Mouse (Mus musculus) intestine, postnatal 0 days (tissue): ENCODE measurements around the gene Sdhaf2. TPM values are rescaled to one million over a fixed set of nuclear protein-coding genes. Genes with fewer than 3 reads are reported as not detected.

Experiments
- ATAC-seq: fragments of 200-750 bp; cut with Nextera tagmentation; 2 replicates; pipeline ENCODE4 v1.8.0; 2017; ENCODE audit warnings: mild to moderate bottlenecking, moderate TSS enrichment, moderate library complexity
- H3K27ac ChIP-seq: fragments of 300-500 bp; sonication (generic); 2 replicates; pipeline ENCODE4 v1.5.1; 2014; ENCODE audit warnings: mild to moderate bottlenecking, low read depth, low read length, moderate library complexity
- H3K27me3 ChIP-seq: fragments of 300-500 bp; sonication (generic); replicated peaks from 2 replicates; pipeline ENCODE4 v1.6.1; 2014; ENCODE audit warnings: low read length, mixed read lengths; ENCODE audit not compliant: control insufficient read depth, insufficient read depth
- H3K36me3 ChIP-seq: fragments of 300-500 bp; sonication (generic); 2 replicates; pipeline ENCODE4 v1.6.1; 2014; ENCODE audit warnings: mild to moderate bottlenecking, moderate library complexity; ENCODE audit not compliant: control insufficient read depth, insufficient read depth
- H3K4me1 ChIP-seq: fragments of 300-500 bp; sonication (generic); replicated peaks from 2 replicates; pipeline ENCODE4 v1.6.1; 2014; ENCODE audit warnings: antibody characterized with exemption, low read length, mixed read lengths; ENCODE audit not compliant: control insufficient read depth, insufficient read depth
- H3K4me2 ChIP-seq: fragments of 300-500 bp; sonication (generic); replicated peaks from 2 replicates; pipeline ENCODE4 v1.6.1; 2014; ENCODE audit warnings: low read depth, mild to moderate bottlenecking, moderate library complexity
- H3K4me3 ChIP-seq: fragments of 300-500 bp; sonication (generic); 2 replicates; pipeline ENCODE4 v1.5.1; 2014; ENCODE audit warnings: low read depth, low read length
- H3K9ac ChIP-seq: fragments of 300-500 bp; sonication (generic); 2 replicates; pipeline ENCODE4 v1.6.1; 2014; ENCODE audit warnings: mild to moderate bottlenecking, low read depth, low read length
- H3K9me3 ChIP-seq: fragments of 300-500 bp; sonication (generic); 2 replicates; pipeline ENCODE4 v1.6.1; 2016; ENCODE audit warnings: mixed run types; ENCODE audit not compliant: control insufficient read depth
- CTCF ChIP-seq: sonication (generic); IDR thresholded peaks from 2 replicates; pipeline ENCODE4 v1.5.1; 2016; ENCODE audit warnings: low read depth, mild to moderate bottlenecking, control low read depth, antibody characterized with exemption, moderate library complexity
- WGBS: fragments of 180-500 bp; shearing (Covaris S2); extraction: QIAGEN DNeasy Blood & Tissue Kit; methylation state at CpG from one replicate; pipeline ENCODE4 v1.1.7; 2014; 5-methylcytosine and 5-hydroxymethylcytosine counted together
- polyA plus RNA-seq: library from polyadenylated mRNA; unstranded; fragments of >200 nt; fragmentation: Nextera tagmentation; extraction: Ambion mirVana; gene quantifications from 2 replicates; pipeline ENCODE4 v1.2.1, GENCODE M21; 2015

Sdhaf2 gene
- polyA plus RNA-seq, result 42.5 and 46.3 TPM in 2 replicates

DNA sequence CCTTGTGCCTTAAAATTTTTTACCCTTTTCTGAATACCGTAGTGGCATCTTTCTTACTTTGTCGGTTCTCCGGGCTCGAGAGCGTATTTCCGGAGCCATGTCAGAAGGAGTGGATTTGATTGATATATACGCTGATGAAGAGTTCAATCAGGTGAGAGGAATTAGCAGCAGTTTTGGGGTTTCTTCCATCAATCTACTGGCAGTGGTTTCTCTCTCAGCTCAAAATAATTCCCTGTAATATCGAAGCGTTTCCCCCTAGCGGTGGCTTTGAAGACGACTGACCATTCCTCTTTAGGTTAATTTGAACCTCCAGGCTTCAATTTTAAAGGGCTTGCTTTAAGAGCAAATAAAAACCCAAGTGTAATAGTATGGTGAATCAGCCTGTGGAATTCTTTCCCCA is at the start of gene Sdhaf2:
TSS of gene Sdhaf2 (minus strand) at position 233 of the 400 bp plus-strand sequence.
- Histone ChIP-seq H3K27ac (peak within 1 kb of the TSS; percentile 100), H3K4me2 (peak within 1 kb of the TSS; percentile 72), H3K36me3 (no peaks in the 10 kb centered on the region), H3K9ac (peak within 1 kb of the TSS; percentile 99), H3K4me1 (peaks cover 7% of the 10 kb centered on the region), H3K27me3 (no peaks in the 10 kb centered on the region), H3K4me3 (peak within 1 kb of the TSS; percentile 91), H3K9me3 (no peaks in the 10 kb centered on the region)
- peak; percentile 71 for TF ChIP-seq CTCF
- ATAC-seq, result no peak
- under 1% methylated on average over 11 of the region's 11 CpGs for WGBS

DNA sequence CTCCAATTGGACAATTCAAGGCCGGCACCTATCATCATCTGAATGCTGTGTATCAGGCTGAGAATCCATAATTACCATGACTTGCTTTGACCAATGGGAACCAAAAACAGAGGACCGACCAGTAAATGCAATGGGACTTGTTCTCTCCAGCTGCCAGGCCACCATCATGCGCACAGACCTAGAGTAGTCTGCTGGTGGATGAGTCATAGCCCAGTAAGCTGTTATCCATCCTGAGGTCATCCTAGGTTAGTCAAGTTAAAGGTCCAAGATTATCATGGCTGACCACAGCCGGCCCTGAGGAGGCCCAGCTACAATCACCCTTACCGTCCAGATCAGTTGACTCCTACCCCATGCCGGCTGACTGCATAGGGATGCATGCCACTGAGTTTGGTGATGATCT is 43.7 kb upstream of the Sdhaf2 start:
- Histone ChIP-seq H3K9me3 (no peaks in the 10 kb centered on the region), H3K4me3 (no peak overlapping the region), H3K9ac (no peak overlapping the region), H3K27ac (no peak overlapping the region), H3K27me3 (no peaks in the 10 kb centered on the region), H3K4me2 (no peak overlapping the region), H3K36me3 (peaks cover 25% of the 10 kb centered on the region), H3K4me1 (no peaks in the 10 kb centered on the region)
- TF ChIP-seq CTCF, result no peak
- 91% methylated on average over 6 of the region's 6 CpGs for WGBS
- peak; percentile 33; the same call in 1 of the 2 replicates for ATAC-seq

DNA sequence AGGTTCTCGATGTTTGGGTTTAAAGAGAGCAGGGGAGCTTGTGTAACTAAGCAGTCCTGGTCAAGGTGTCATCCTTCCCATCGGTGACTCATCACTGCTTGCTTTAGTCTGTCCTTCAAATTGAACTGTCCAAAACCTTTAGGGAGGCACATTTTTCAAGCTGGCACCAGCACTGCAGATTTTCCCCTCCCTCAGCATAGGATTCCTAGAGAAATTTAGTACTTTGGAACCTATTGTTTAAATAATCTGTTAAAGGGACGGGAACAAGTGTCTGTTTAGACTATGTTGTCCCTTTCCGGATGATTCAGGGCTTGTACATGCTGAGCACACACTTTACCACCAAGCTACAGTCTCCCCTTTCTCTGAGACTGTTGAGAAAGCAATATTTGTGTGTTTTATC is 39.3 kb upstream of the Sdhaf2 start:
- Histone ChIP-seq H3K4me3 (no peak overlapping the region), H3K9ac (no peak overlapping the region), H3K27ac (no peak overlapping the region), H3K36me3 (no peaks in the 10 kb centered on the region), H3K4me1 (no peaks in the 10 kb centered on the region), H3K9me3 (no peaks in the 10 kb centered on the region), H3K4me2 (no peak overlapping the region), H3K27me3 (no peaks in the 10 kb centered on the region)
- WGBS, result 49% methylated on average over 4 of the region's 4 CpGs
- ATAC-seq, result no peak
- no peak for TF ChIP-seq CTCF

DNA sequence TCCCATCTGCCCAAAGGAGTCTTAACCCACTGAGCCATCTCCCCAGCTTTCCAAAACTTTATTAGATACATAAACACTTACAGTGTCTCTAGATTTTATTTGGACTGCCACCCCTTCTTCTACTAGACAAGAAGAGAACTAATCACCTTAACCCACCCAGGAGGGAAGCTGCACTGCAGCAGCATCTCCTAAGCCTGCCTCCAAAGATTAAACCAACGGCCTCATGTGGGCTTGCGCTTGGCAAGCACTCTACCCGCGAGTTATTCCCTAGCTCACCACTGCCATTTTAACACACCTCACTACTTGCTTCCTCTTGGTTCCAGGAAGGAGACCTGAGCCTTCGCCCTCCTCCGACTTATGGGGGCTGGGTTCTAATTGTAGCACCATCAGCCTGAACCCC is 38.3 kb upstream of the Sdhaf2 start:
- Histone ChIP-seq H3K27me3 (no peaks in the 10 kb centered on the region), H3K4me1 (no peaks in the 10 kb centered on the region), H3K27ac (no peak overlapping the region), H3K9me3 (no peaks in the 10 kb centered on the region), H3K4me3 (no peak overlapping the region), H3K4me2 (no peak overlapping the region), H3K36me3 (no peaks in the 10 kb centered on the region), H3K9ac (no peak overlapping the region)
- ATAC-seq, result no peak
- TF ChIP-seq CTCF, result no peak
- 81% methylated on average over 6 of the region's 6 CpGs for WGBS

DNA sequence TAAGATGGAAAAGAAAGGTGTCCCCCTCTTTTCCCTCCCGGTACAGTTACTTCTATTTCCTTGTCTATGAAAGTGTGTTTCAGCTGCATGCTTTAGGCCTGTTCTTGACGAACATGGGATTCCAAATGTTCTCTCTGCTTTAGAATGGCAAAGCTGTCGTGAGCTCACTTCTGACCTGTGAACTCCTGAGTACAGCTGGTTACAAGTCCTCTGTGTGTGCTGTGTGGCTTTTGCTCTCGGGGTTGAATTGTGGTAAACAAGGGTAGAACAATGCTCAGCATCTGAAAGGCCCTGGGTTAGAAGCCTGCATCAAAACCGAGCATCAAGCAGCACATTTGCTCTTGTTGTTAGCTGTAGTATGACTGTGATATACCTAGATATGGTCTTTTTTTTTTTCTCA is 36.4 kb upstream of the Sdhaf2 start:
- no peak overlapping the region for H3K4me3 ChIP-seq
- TF ChIP-seq CTCF, result no peak
- no peak for ATAC-seq
- no peaks in the 10 kb centered on the region for H3K9me3 ChIP-seq
- no peak overlapping the region for H3K4me2 ChIP-seq
- WGBS, result 66% methylated on average over 5 of the region's 5 CpGs
- H3K27me3 ChIP-seq, result no peaks in the 10 kb centered on the region
- H3K4me1 ChIP-seq, result no peaks in the 10 kb centered on the region
- H3K27ac ChIP-seq, result no peak overlapping the region
- H3K9ac ChIP-seq, result no peak overlapping the region
- no peaks in the 10 kb centered on the region for H3K36me3 ChIP-seq

DNA sequence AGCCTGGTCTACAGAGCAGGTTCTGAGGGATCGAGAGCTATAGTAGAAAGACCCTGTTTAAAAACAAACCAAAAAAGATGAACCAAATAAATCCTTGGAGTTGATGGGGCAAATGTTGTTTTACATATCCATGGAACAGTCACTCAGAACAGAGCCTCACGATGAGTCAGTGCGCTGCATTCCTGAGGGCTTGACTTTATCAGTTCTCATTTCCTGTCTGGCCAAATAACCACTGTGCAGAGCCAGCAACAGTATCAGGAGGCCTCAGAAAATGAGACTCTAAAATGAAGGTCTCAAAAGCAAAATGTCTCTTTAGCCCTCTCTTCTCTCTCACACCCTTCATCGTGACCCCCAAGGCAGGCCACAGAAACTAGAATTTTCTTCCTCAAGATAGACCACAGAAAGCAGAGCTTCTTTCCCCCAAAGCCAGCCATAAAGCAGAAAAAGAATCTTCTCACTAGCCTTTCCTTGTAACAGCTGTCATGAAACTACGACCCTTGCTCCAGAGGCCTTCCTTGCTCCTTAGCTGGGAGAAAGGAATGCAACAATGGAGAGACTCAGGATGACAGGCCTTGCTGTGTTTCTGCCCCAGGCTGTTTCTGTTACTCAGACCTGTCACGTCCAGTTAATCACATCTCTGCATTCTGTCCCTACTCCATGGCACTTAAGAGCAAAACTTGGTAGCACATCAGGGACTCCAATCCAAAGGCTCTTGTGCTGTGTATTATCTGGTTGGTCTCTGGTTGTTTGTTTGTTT is 35.8 kb upstream of the Sdhaf2 start:
- no peak for TF ChIP-seq CTCF
- WGBS, result 48% methylated on average over 6 of the region's 6 CpGs
- no peak overlapping the region for H3K9ac ChIP-seq

More for the DNA sequence above, 35.8 kb upstream of the Sdhaf2 start:
- Histone ChIP-seq H3K4me2 (no peak overlapping the region), H3K4me1 (no peaks in the 10 kb centered on the region), H3K4me3 (no peak overlapping the region), H3K36me3 (no peaks in the 10 kb centered on the region), H3K27ac (0 out of 2 replicates have a peak overlapping the region, but pooled peaks have one; percentile 28), H3K27me3 (no peaks in the 10 kb centered on the region), H3K9me3 (no peaks in the 10 kb centered on the region)
- no peak for ATAC-seq
